Mouse (Mus musculus): ENCODE measurements at regions not wholly inside any gene's neighbourhood (a gene's known extent, or its start where the extent isn't known, plus 50 kb on each side); places are given as distances from the start of the nearest gene placed in this dataset.

- no peak overlapping the region for H3K27ac ChIP-seq (ENCODE audit: low read length)
- no peak overlapping the region for H3K4me3 ChIP-seq (ENCODE audit: low read length)
- H3K36me3 ChIP-seq (ENCODE audit: control insufficient read depth, insufficient read depth), result no peaks in the 10 kb centered on the region
- no peak overlapping the region for H3K4me2 ChIP-seq (ENCODE audit: low read depth, low read length)
- H3K4me1 ChIP-seq (ENCODE audit: control insufficient read depth, insufficient read depth, low read length), result no peaks in the 10 kb centered on the region
- ATAC-seq (replicated peaks; ENCODE audit: extremely low read depth, insufficient read depth, low FRiP score), result no peak
- 52% methylated on average over 7 of the region's 7 CpGs for WGBS
- H3K27me3 ChIP-seq (ENCODE audit: control insufficient read depth, insufficient read depth, low read length), result no peaks in the 10 kb centered on the region
- no peak overlapping the region for H3K9ac ChIP-seq (ENCODE audit: low read length)
- H3K9me3 ChIP-seq (replicated peaks; ENCODE audit: control insufficient read depth, low read length), result no peaks in the 10 kb centered on the region
These were observed 93.1 kb upstream of the Kit start for GRCm38 (mm10) chr5:75481595-75481994.

- Histone ChIP-seq H3K4me3 (ENCODE audit: low read length) (no peak overlapping the region), H3K4me1 (ENCODE audit: control insufficient read depth, insufficient read depth, low read length) (no peaks in the 10 kb centered on the region), H3K27me3 (ENCODE audit: control insufficient read depth, insufficient read depth, low read length) (no peaks in the 10 kb centered on the region), H3K27ac (ENCODE audit: low read length) (no peak overlapping the region), H3K4me2 (ENCODE audit: low read depth, low read length) (no peak overlapping the region), H3K9me3 (replicated peaks; ENCODE audit: control insufficient read depth, low read length) (no peaks in the 10 kb centered on the region), H3K36me3 (ENCODE audit: control insufficient read depth, insufficient read depth) (no peaks in the 10 kb centered on the region), H3K9ac (ENCODE audit: low read length) (no peak overlapping the region)
- ATAC-seq (replicated peaks; ENCODE audit: extremely low read depth, insufficient read depth, low FRiP score), result no peak
- WGBS, result 83% methylated on average over 7 of the region's 7 CpGs
These were observed 90.4 kb upstream of the Kit start for GRCm38 (mm10) chr5:75484330-75484729.

GRCm38 (mm10) chr5:75490806-75491205 lies 83.9 kb upstream of the Kit start:
- Histone ChIP-seq H3K4me2 (ENCODE audit: low read depth, low read length) (no peak overlapping the region), H3K27ac (ENCODE audit: low read length) (no peak overlapping the region), H3K4me1 (ENCODE audit: control insufficient read depth, insufficient read depth, low read length) (no peaks in the 10 kb centered on the region), H3K9me3 (replicated peaks; ENCODE audit: control insufficient read depth, low read length) (no peaks in the 10 kb centered on the region), H3K36me3 (ENCODE audit: control insufficient read depth, insufficient read depth) (no peaks in the 10 kb centered on the region), H3K27me3 (ENCODE audit: control insufficient read depth, insufficient read depth, low read length) (no peaks in the 10 kb centered on the region), H3K9ac (ENCODE audit: low read length) (no peak overlapping the region), H3K4me3 (ENCODE audit: low read length) (no peak overlapping the region)
- WGBS, result 48% methylated on average over 9 of the region's 9 CpGs
- no peak for ATAC-seq (replicated peaks; ENCODE audit: extremely low read depth, insufficient read depth, low FRiP score)

GRCm38 (mm10) chr5:75494143-75494542 lies 80.6 kb upstream of the Kit start:
- Histone ChIP-seq H3K4me1 (ENCODE audit: control insufficient read depth, insufficient read depth, low read length) (no peaks in the 10 kb centered on the region), H3K27me3 (ENCODE audit: control insufficient read depth, insufficient read depth, low read length) (no peaks in the 10 kb centered on the region), H3K27ac (ENCODE audit: low read length) (no peak overlapping the region), H3K4me2 (ENCODE audit: low read depth, low read length) (no peak overlapping the region), H3K9ac (ENCODE audit: low read length) (no peak overlapping the region), H3K9me3 (replicated peaks; ENCODE audit: control insufficient read depth, low read length) (no peaks in the 10 kb centered on the region), H3K4me3 (ENCODE audit: low read length) (no peak overlapping the region), H3K36me3 (ENCODE audit: control insufficient read depth, insufficient read depth) (no peaks in the 10 kb centered on the region)
- ATAC-seq (replicated peaks; ENCODE audit: extremely low read depth, insufficient read depth, low FRiP score), result no peak
- 76% methylated on average over 10 of the region's 10 CpGs for WGBS

- Histone ChIP-seq H3K27me3 (ENCODE audit: control insufficient read depth, insufficient read depth, low read length) (no peaks in the 10 kb centered on the region), H3K9me3 (replicated peaks; ENCODE audit: control insufficient read depth, low read length) (no peaks in the 10 kb centered on the region), H3K27ac (ENCODE audit: low read length) (no peak overlapping the region), H3K9ac (ENCODE audit: low read length) (no peak overlapping the region), H3K4me3 (ENCODE audit: low read length) (no peak overlapping the region), H3K4me2 (ENCODE audit: low read depth, low read length) (no peak overlapping the region), H3K36me3 (ENCODE audit: control insufficient read depth, insufficient read depth) (no peaks in the 10 kb centered on the region), H3K4me1 (ENCODE audit: control insufficient read depth, insufficient read depth, low read length) (peaks cover 4% of the 10 kb centered on the region; the same call in 1 of the 2 replicates)
- no peak for ATAC-seq (replicated peaks; ENCODE audit: extremely low read depth, insufficient read depth, low FRiP score)
- 56% methylated on average over 3 of the region's 3 CpGs for WGBS
These were observed 75.7 kb upstream of the Kit start for GRCm38 (mm10) chr5:75499053-75499452.

- H3K4me3 ChIP-seq (ENCODE audit: low read length), result no peak overlapping the region
- peaks cover 4% of the 10 kb centered on the region; the same call in 1 of the 2 replicates for H3K4me1 ChIP-seq (ENCODE audit: control insufficient read depth, insufficient read depth, low read length)
- H3K27ac ChIP-seq (ENCODE audit: low read length), result no peak overlapping the region
- H3K27me3 ChIP-seq (ENCODE audit: control insufficient read depth, insufficient read depth, low read length), result no peaks in the 10 kb centered on the region
- no peak overlapping the region for H3K9ac ChIP-seq (ENCODE audit: low read length)
- H3K36me3 ChIP-seq (ENCODE audit: control insufficient read depth, insufficient read depth), result no peaks in the 10 kb centered on the region
- no peaks in the 10 kb centered on the region for H3K9me3 ChIP-seq (replicated peaks; ENCODE audit: control insufficient read depth, low read length)
- H3K4me2 ChIP-seq (ENCODE audit: low read depth, low read length), result no peak overlapping the region
- WGBS, result 85% methylated on average over 5 of the region's 5 CpGs
- no peak for ATAC-seq (replicated peaks; ENCODE audit: extremely low read depth, insufficient read depth, low FRiP score)
These were observed 75.0 kb upstream of the Kit start for GRCm38 (mm10) chr5:75499695-75500094.

GRCm38 (mm10) chr5:75500654-75501416 lies 73.9 kb upstream of the Kit start:
- no peaks in the 10 kb centered on the region for H3K9me3 ChIP-seq (replicated peaks; ENCODE audit: control insufficient read depth, low read length)
- no peaks in the 10 kb centered on the region for H3K27me3 ChIP-seq (ENCODE audit: control insufficient read depth, insufficient read depth, low read length)
- peaks cover 4% of the 10 kb centered on the region; the same call in 1 of the 2 replicates for H3K4me1 ChIP-seq (ENCODE audit: control insufficient read depth, insufficient read depth, low read length)
- no peak overlapping the region for H3K27ac ChIP-seq (ENCODE audit: low read length)
- no peak for ATAC-seq (replicated peaks; ENCODE audit: extremely low read depth, insufficient read depth, low FRiP score)
- WGBS, result 61% methylated on average over 8 of the region's 8 CpGs
- no peak overlapping the region for H3K9ac ChIP-seq (ENCODE audit: low read length)
- no peak overlapping the region for H3K4me3 ChIP-seq (ENCODE audit: low read length)
- H3K36me3 ChIP-seq (ENCODE audit: control insufficient read depth, insufficient read depth), result no peaks in the 10 kb centered on the region
- H3K4me2 ChIP-seq (ENCODE audit: low read depth, low read length), result no peak overlapping the region

GRCm38 (mm10) chr5:75503673-75504072 lies 71.0 kb upstream of the Kit start:
- no peaks in the 10 kb centered on the region for H3K27me3 ChIP-seq (ENCODE audit: control insufficient read depth, insufficient read depth, low read length)
- ATAC-seq (replicated peaks; ENCODE audit: extremely low read depth, insufficient read depth, low FRiP score), result no peak
- no peak overlapping the region for H3K4me3 ChIP-seq (ENCODE audit: low read length)
- no peaks in the 10 kb centered on the region for H3K9me3 ChIP-seq (replicated peaks; ENCODE audit: control insufficient read depth, low read length)
- no peak overlapping the region for H3K4me2 ChIP-seq (ENCODE audit: low read depth, low read length)
- no peak overlapping the region for H3K9ac ChIP-seq (ENCODE audit: low read length)
- 70% methylated on average over 3 of the region's 3 CpGs for WGBS
- no peaks in the 10 kb centered on the region for H3K36me3 ChIP-seq (ENCODE audit: control insufficient read depth, insufficient read depth)
- H3K4me1 ChIP-seq (ENCODE audit: control insufficient read depth, insufficient read depth, low read length), result peaks cover 4% of the 10 kb centered on the region; the same call in 1 of the 2 replicates
- H3K27ac ChIP-seq (ENCODE audit: low read length), result no peak overlapping the region

- Histone ChIP-seq H3K36me3 (ENCODE audit: control insufficient read depth, insufficient read depth) (no peaks in the 10 kb centered on the region), H3K27ac (ENCODE audit: low read length) (no peak overlapping the region), H3K4me2 (ENCODE audit: low read depth, low read length) (no peak overlapping the region), H3K9me3 (replicated peaks; ENCODE audit: control insufficient read depth, low read length) (no peaks in the 10 kb centered on the region), H3K9ac (ENCODE audit: low read length) (no peak overlapping the region), H3K4me3 (ENCODE audit: low read length) (no peak overlapping the region), H3K27me3 (ENCODE audit: control insufficient read depth, insufficient read depth, low read length) (no peaks in the 10 kb centered on the region), H3K4me1 (ENCODE audit: control insufficient read depth, insufficient read depth, low read length) (no peaks in the 10 kb centered on the region)
- 81% methylated on average over 20 of the region's 20 CpGs for WGBS
- no peak for ATAC-seq (replicated peaks; ENCODE audit: extremely low read depth, insufficient read depth, low FRiP score)
These were observed 61.9 kb upstream of the Kit start for GRCm38 (mm10) chr5:75512521-75513422.
